Comparison of ENCODE assay signal across 14 mouse cellular contexts in the genomic region with DNA sequence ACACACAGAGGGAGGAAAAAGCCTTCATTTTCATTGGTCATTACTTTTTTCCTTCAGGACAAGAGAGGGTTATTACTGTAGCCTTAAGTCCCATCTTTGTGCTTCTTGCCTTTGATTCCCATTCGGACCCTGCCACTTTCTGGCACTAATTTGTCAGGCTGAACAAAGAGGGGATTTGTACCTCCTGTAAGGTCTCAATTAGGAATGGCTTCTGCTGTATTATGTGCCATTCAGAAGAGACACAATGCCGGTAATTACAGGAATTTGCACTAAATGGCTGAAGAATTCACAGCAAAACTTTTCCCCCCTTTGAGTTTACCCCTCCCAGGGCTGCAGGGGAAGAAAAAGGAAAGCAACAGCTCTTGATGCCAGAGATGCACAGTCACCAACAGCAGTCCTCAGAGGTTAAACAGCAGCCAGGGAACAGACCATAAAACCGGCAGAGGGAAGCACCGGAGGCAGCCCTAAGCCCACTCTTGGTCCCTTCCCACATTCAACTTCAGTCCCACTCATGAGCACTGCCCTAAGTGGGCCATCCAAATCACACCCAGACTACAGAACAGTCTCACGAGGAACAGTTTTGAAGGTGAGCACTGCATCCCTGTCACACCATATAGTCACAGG. TPM values are rescaled to one million over a fixed set of nuclear protein-coding genes. Genes with fewer than 3 reads are reported as not detected.
DNase-seq lines count a peak whose midpoint lies in the region; ATAC-seq and TF ChIP-seq lines count a peak whose summit lies in the region.
"Had no signal": no experiment of that assay in that cellular context is flagged by ENCODE, and none has a peak within 500 bp of the region (broad histone marks: within the 10 kb centered on the region; RNA-seq: fewer than 3 reads in every experiment).

No protein-coding gene starts in this region.

- H3K4me1 ChIP-seq in embryonic facial prominence, embryonic 10.5 days: peaks cover 37% of the 10 kb centered on the region
- H3K4me1 ChIP-seq in forebrain, postnatal 0 days (ENCODE audit: insufficient read depth): no peaks in the 10 kb centered on the region
- peaks cover 15% of the 10 kb centered on the region for H3K4me1 ChIP-seq in olfactory bulb, adult 2 months (ENCODE audit: control insufficient read depth, insufficient read depth, low read length)

- no peak overlapping the region for H3K4me2 ChIP-seq in forebrain, postnatal 0 days (ENCODE audit: low read depth)

- no peak for TF ChIP-seq CTCF in layer of hippocampus, adult 2 months (conservative IDR thresholded peaks at IDR 0.05)
- TF ChIP-seq CTCF in forebrain, postnatal 0 days (IDR thresholded peaks at IDR 0.05; ENCODE audit: low read depth): no peak
- no peak for TF ChIP-seq CTCF in olfactory bulb, adult 2 months (IDR thresholded peaks at IDR 0.05; ENCODE audit: insufficient read depth, low read depth, low read length)

- DNase-seq in layer of hippocampus, adult 2 months (ENCODE audit: low spot score in 2 of 2): no peak
- DNase-seq in layer of hippocampus, adult 11-12 months (ENCODE audit: low spot score): no peak
- peak; percentile 32 for DNase-seq in embryonic facial prominence, embryonic 10.5 days (ENCODE audit: low spot score)
- DNase-seq in forebrain, postnatal 0 days: no peak
- DNase-seq in gastrocnemius, postnatal 4 days (ENCODE audit: low spot score in 2 of 2): no peak
- no peak for DNase-seq in T-cell, adult 2 months (ENCODE audit: low spot score)
- DNase-seq in urinary bladder, adult 18-20 months (ENCODE audit: low spot score in 2 of 2): no peak
- DNase-seq: adrenal gland, adult 8-10 months; heart, postnatal 10 days; kidney, adult 8-10 months; layer of hippocampus, adult 9-11 months; liver had no signal

- H3K27ac ChIP-seq in layer of hippocampus, adult 2 months: peak overlapping the region; percentile 23; the same call in 1 of the 2 replicates
- H3K27ac ChIP-seq in embryonic facial prominence, embryonic 10.5 days (replicated peaks): peak overlapping the region; percentile 66
- H3K27ac ChIP-seq in forebrain, postnatal 0 days (ENCODE audit: low read depth, low read length): no peak overlapping the region
- peak overlapping the region; percentile 3; the same call in 1 of the 2 replicates for H3K27ac ChIP-seq in olfactory bulb, adult 2 months (ENCODE audit: insufficient read depth, low read depth, low read length)

- peak; percentile 16; the same call in 1 of the 2 replicates for ATAC-seq in forebrain, postnatal 0 days
- ATAC-seq: lung, postnatal 0 days had no signal

- no peak for TF ChIP-seq POLR2A in olfactory bulb, adult 2 months (IDR thresholded peaks at IDR 0.05; ENCODE audit: insufficient read depth, low read depth, low read length)

- H3K9me3 ChIP-seq in embryonic facial prominence, embryonic 10.5 days: no peaks in the 10 kb centered on the region
- no peaks in the 10 kb centered on the region for H3K9me3 ChIP-seq in forebrain, postnatal 0 days (ENCODE audit: low read length)

- H3K4me3 ChIP-seq in layer of hippocampus, adult 2 months: no peak overlapping the region
- H3K4me3 ChIP-seq in embryonic facial prominence, embryonic 10.5 days: no peak overlapping the region
- H3K4me3 ChIP-seq in forebrain, postnatal 0 days (ENCODE audit: low read depth, low read length): no peak overlapping the region
- no peak overlapping the region for H3K4me3 ChIP-seq in olfactory bulb, adult 2 months (ENCODE audit: insufficient read depth, low read depth, low read length)

- H3K9ac ChIP-seq in forebrain, postnatal 0 days: no peak overlapping the region; the same call in 1 of the 2 replicates

- 10% methylated on average over 5 of the region's 5 CpGs for WGBS in embryonic facial prominence, embryonic 10.5 days
- WGBS in forebrain, postnatal 0 days: 14% methylated on average over 5 of the region's 5 CpGs
- 30% methylated on average over 5 of the region's 5 CpGs for WGBS in olfactory bulb, adult 2 months

- H3K36me3 ChIP-seq in embryonic facial prominence, embryonic 10.5 days (replicated peaks): peaks cover 14% of the 10 kb centered on the region
- peaks cover 6% of the 10 kb centered on the region for H3K36me3 ChIP-seq in forebrain, postnatal 0 days (ENCODE audit: insufficient read depth)

- H3K27me3 ChIP-seq in embryonic facial prominence, embryonic 10.5 days (replicated peaks; ENCODE audit: low read depth, poor library complexity, severe bottlenecking): peaks cover 13% of the 10 kb centered on the region
- no peaks in the 10 kb centered on the region; the same call in 1 of the 2 replicates for H3K27me3 ChIP-seq in forebrain, postnatal 0 days (ENCODE audit: insufficient read depth, low read length)

RNA-seq across cellular contexts. Expression of gene Plekhm3, which starts 39.6 kb away (rescaled TPM):
- total RNA-seq in layer of hippocampus, adult 2 months (2021): 10 to 100 TPM; 35.6 to 36.0 TPM
- polyA plus RNA-seq in embryonic facial prominence, embryonic 10.5 days (2016; fragmentation: Nextera tagmentation; extraction: Ambion mirVana): 9.2 TPM in 2 replicates
- 9.9 and 13.2 TPM in 2 replicates for total RNA-seq in forebrain, postnatal 0 days (2014; rRNA removed)
- 2.5 and 5.3 TPM in 2 replicates for polyA plus RNA-seq in forebrain, postnatal 0 days (2015; fragmentation: Nextera tagmentation; extraction: Ambion mirVana)
- polyA plus RNA-seq in olfactory bulb, adult 2 months (2012; ENCODE audit: insufficient read depth, insufficient read length, low replicate concordance, missing spikeins): not detected in 2 replicates
- 1 to 10 TPM; 6.5 to 7.0 TPM for total RNA-seq in gastrocnemius, postnatal 4 days (2021)
